ENCODE assay signal across 10 mouse cellular contexts in genomic region chr14:28165621-28166211, GRCm38 (mm10).
DNase-seq lines count a peak whose midpoint lies in the region; ATAC-seq and TF ChIP-seq lines count a peak whose summit lies in the region.
"Had no signal": no experiment of that assay in that cellular context is flagged by ENCODE, and none has a peak within 500 bp of the region (broad histone marks: within the 10 kb centered on the region; RNA-seq: fewer than 3 reads in every experiment).

No protein-coding gene starts in this region.

- H3K4me1 ChIP-seq in heart, adult 2 months (ENCODE audit: control insufficient read depth, insufficient read depth, low read length): no peaks in the 10 kb centered on the region
- peaks cover 14% of the 10 kb centered on the region for H3K4me1 ChIP-seq in limb, embryonic 15.5 days
- H3K4me1 ChIP-seq: megakaryocyte, embryonic 14.5 days had no signal

- H3K27ac ChIP-seq in heart, adult 2 months: no peak overlapping the region
- 0 out of 2 replicates have a peak overlapping the region, but pooled peaks have one; percentile 14 for H3K27ac ChIP-seq in limb, embryonic 15.5 days

- TF ChIP-seq EP300 in heart, adult 2 months (IDR thresholded peaks at IDR 0.05; ENCODE audit: insufficient read depth, low read depth, low read length): no peak

- no peaks in the 10 kb centered on the region for H3K79me2 ChIP-seq in heart, adult 2 months (replicated peaks; ENCODE audit: control insufficient read depth, insufficient read depth, low read length)

- H3K9me3 ChIP-seq in limb, embryonic 15.5 days: no peaks in the 10 kb centered on the region

- no peak overlapping the region for H3K4me3 ChIP-seq in heart, adult 2 months
- no peak overlapping the region for H3K4me3 ChIP-seq in limb, embryonic 15.5 days
- H3K4me3 ChIP-seq: megakaryocyte, embryonic 14.5 days had no signal

- no peak for TF ChIP-seq POLR2A in heart, adult 2 months (IDR thresholded peaks at IDR 0.05; ENCODE audit: insufficient read depth, low read depth, low read length)
- TF ChIP-seq POLR2A in brain, embryonic 14.5 days (IDR thresholded peaks at IDR 0.05; ENCODE audit: borderline replicate concordance, extremely low read depth, insufficient read depth, insufficient read length, poor library complexity, severe bottlenecking): no peak

- ATAC-seq in limb, embryonic 15.5 days (ENCODE audit: insufficient number of reproducible peaks, low FRiP score, low TSS enrichment, low read depth): no peak
- ATAC-seq in megakaryocyte-erythroid progenitor cell, adult 5-6 weeks (replicated peaks; ENCODE audit: low FRiP score, low TSS enrichment, poor library complexity, severe bottlenecking): no peak

- H3K36me3 ChIP-seq in heart, adult 2 months (ENCODE audit: control insufficient read depth, insufficient read depth, low read length): no peaks in the 10 kb centered on the region
- no peaks in the 10 kb centered on the region for H3K36me3 ChIP-seq in limb, embryonic 15.5 days

- no peak overlapping the region for H3K4me2 ChIP-seq in limb, embryonic 15.5 days

- no peak for TF ChIP-seq CTCF in heart, adult 2 months (IDR thresholded peaks at IDR 0.05)
- TF ChIP-seq CTCF in brain, embryonic 14.5 days (IDR thresholded peaks at IDR 0.05; ENCODE audit: borderline replicate concordance, extremely low read depth, insufficient read depth, insufficient read length): peak; percentile 45; the same call in 1 of the 2 replicates

- intact Hi-C loops in heart, adult 2 months (cut with DNase I): no loop called here

- peak; percentile 25 for DNase-seq in heart, adult 11 months
- no peak for DNase-seq in heart, adult 2 months
- peak; percentile 34 for DNase-seq in brain, embryonic 14.5 days (ENCODE audit: low read depth)
- DNase-seq in forelimb bud, embryonic 11.5 days (ENCODE audit: low read depth, low spot score): peak; percentile 52
- no peak for DNase-seq in adrenal gland, postnatal 14 days
- no peak for DNase-seq in layer of hippocampus, postnatal 25 days (ENCODE audit: extremely low spot score in 1 of 2, low spot score in 1 of 2)
- DNase-seq: gastrocnemius, postnatal 36 days had no signal

- H3K27me3 ChIP-seq in heart, adult 2 months (ENCODE audit: control insufficient read depth, insufficient read depth, low read length): no peaks in the 10 kb centered on the region
- no peaks in the 10 kb centered on the region for H3K27me3 ChIP-seq in limb, embryonic 15.5 days
- H3K27me3 ChIP-seq: megakaryocyte, embryonic 14.5 days had no signal

- 82% methylated on average over 5 of the region's 5 CpGs for WGBS in heart, adult 2 months
- WGBS in limb, embryonic 15.5 days: 48% methylated on average over 5 of the region's 5 CpGs

- H3K9ac ChIP-seq in heart, adult 2 months (ENCODE audit: low read depth, low read length): no peak overlapping the region
- no peak overlapping the region for H3K9ac ChIP-seq in limb, embryonic 15.5 days

Comparison
In these comparisons a context has a peak if more than half of its experiments do, and no peak if none do; other contexts are left out.
1. DNase-seq: peak in heart, adult 11 months (single experiment), brain, embryonic 14.5 days (single experiment) and forelimb bud, embryonic 11.5 days (single experiment); none in heart, adult 2 months (0 of 2), adrenal gland, postnatal 14 days (single experiment) and layer of hippocampus, postnatal 25 days (0 of 2).